Mouse (Mus musculus): ENCODE results near the gene Nupr1l. TPM values are rescaled to one million over a fixed set of nuclear protein-coding genes. Genes with fewer than 3 reads are reported as not detected.
A peak's percentile ranks its signal among the peaks of the same experiment; 100 is the strongest.
"Not testable (repeated sequence)": the region's sequence is repeated elsewhere in the genome, so short reads cannot be mapped to it uniquely, and the experiment has no call there.

Gene Nupr1l
- polyA plus RNA-seq, 1 experiment from 2014 or later = 0.41 TPM

- no peak overlapping the region for H3K4me3 ChIP-seq (ENCODE audit: low read depth, low read length)
- ATAC-seq (ENCODE audit: low read depth) = no peak
- no peaks in the 10 kb centered on the region for H3K9me3 ChIP-seq (replicated peaks; ENCODE audit: control insufficient read depth, low read length)
- H3K27ac ChIP-seq (ENCODE audit: low read length) = no peak overlapping the region
- WGBS (ENCODE audit: insufficient replicate concordance) = 57% methylated on average over 9 of the region's 9 CpGs
- no peaks in the 10 kb centered on the region; the same call in 1 of the 2 replicates for H3K4me1 ChIP-seq (ENCODE audit: control insufficient read depth, low read depth, low read length)
- no peaks in the 10 kb centered on the region for H3K27me3 ChIP-seq (ENCODE audit: control insufficient read depth, insufficient read depth, low read depth, low read length)
- peaks cover 18% of the 10 kb centered on the region for H3K36me3 ChIP-seq (ENCODE audit: control insufficient read depth, insufficient read depth)
- H3K9ac ChIP-seq (ENCODE audit: low read depth, low read length) = no peak overlapping the region
- no peak overlapping the region for H3K4me2 ChIP-seq (ENCODE audit: low read depth, low read length)
Measured at GRCm38 (mm10) chr5:129877731-129878455, 30.4 kb upstream of the Nupr1l start.

- peak; percentile 72 for ATAC-seq (ENCODE audit: low read depth)
- no peak overlapping the region for H3K27ac ChIP-seq (ENCODE audit: low read length)
Measured at GRCm38 (mm10) chr5:129878946-129879345, 29.4 kb upstream of the Nupr1l start.

GRCm38 (mm10) chr5:129879888-129880287 is 28.5 kb upstream of the Nupr1l start:
- H3K4me2 ChIP-seq (ENCODE audit: low read depth, low read length) = no peak overlapping the region
- H3K36me3 ChIP-seq (ENCODE audit: control insufficient read depth, insufficient read depth) = peaks cover 32% of the 10 kb centered on the region
- H3K9ac ChIP-seq (ENCODE audit: low read depth, low read length) = no peak overlapping the region
- no peaks in the 10 kb centered on the region for H3K9me3 ChIP-seq (replicated peaks; ENCODE audit: control insufficient read depth, low read length)
- H3K27me3 ChIP-seq (ENCODE audit: control insufficient read depth, insufficient read depth, low read depth, low read length) = no peaks in the 10 kb centered on the region
- no peaks in the 10 kb centered on the region; the same call in 1 of the 2 replicates for H3K4me1 ChIP-seq (ENCODE audit: control insufficient read depth, low read depth, low read length)
- ATAC-seq (ENCODE audit: low read depth) = no peak
- no peak overlapping the region for H3K4me3 ChIP-seq (ENCODE audit: low read depth, low read length)
- WGBS (ENCODE audit: insufficient replicate concordance) = 61% methylated on average over 3 of the region's 3 CpGs
- H3K27ac ChIP-seq (ENCODE audit: low read length) = no peak overlapping the region

More at GRCm38 (mm10) chr5:129878946-129879345, 29.4 kb upstream of the Nupr1l start:
- Histone ChIP-seq H3K36me3 (ENCODE audit: control insufficient read depth, insufficient read depth) (peaks cover 25% of the 10 kb centered on the region), H3K4me2 (ENCODE audit: low read depth, low read length) (no peak overlapping the region), H3K27me3 (ENCODE audit: control insufficient read depth, insufficient read depth, low read depth, low read length) (no peaks in the 10 kb centered on the region), H3K4me3 (ENCODE audit: low read depth, low read length) (no peak overlapping the region), H3K9ac (ENCODE audit: low read depth, low read length) (no peak overlapping the region), H3K9me3 (replicated peaks; ENCODE audit: control insufficient read depth, low read length) (no peaks in the 10 kb centered on the region), H3K4me1 (ENCODE audit: control insufficient read depth, low read depth, low read length) (no peaks in the 10 kb centered on the region; the same call in 1 of the 2 replicates)
- WGBS (ENCODE audit: insufficient replicate concordance) = 49% methylated on average over 2 of the region's 2 CpGs

GRCm38 (mm10) chr5:129886271-129886670 is 22.1 kb upstream of the Nupr1l start:
- Histone ChIP-seq H3K4me1 (ENCODE audit: control insufficient read depth, low read depth, low read length) (peaks cover 17% of the 10 kb centered on the region), H3K9ac (ENCODE audit: low read depth, low read length) (peak overlapping the region; percentile 79), H3K4me3 (ENCODE audit: low read depth, low read length) (peak overlapping the region; percentile 72), H3K4me2 (ENCODE audit: low read depth, low read length) (peak overlapping the region; percentile 88), H3K27ac (ENCODE audit: low read length) (peak overlapping the region; percentile 94), H3K27me3 (ENCODE audit: control insufficient read depth, insufficient read depth, low read depth, low read length) (no peaks in the 10 kb centered on the region), H3K9me3 (replicated peaks; ENCODE audit: control insufficient read depth, low read length) (no peaks in the 10 kb centered on the region), H3K36me3 (ENCODE audit: control insufficient read depth, insufficient read depth) (peaks cover 22% of the 10 kb centered on the region)
- ATAC-seq (ENCODE audit: low read depth) = no peak
- 7% methylated on average over 10 of the region's 10 CpGs for WGBS (ENCODE audit: insufficient replicate concordance)

- peak; percentile 100 for ATAC-seq (ENCODE audit: low read depth)
- under 1% methylated on average over 46 of the region's 46 CpGs for WGBS (ENCODE audit: insufficient replicate concordance)
- Histone ChIP-seq H3K4me1 (ENCODE audit: control insufficient read depth, low read depth, low read length) (peaks cover 17% of the 10 kb centered on the region), H3K27me3 (ENCODE audit: control insufficient read depth, insufficient read depth, low read depth, low read length) (no peaks in the 10 kb centered on the region), H3K4me2 (ENCODE audit: low read depth, low read length) (peak within 1 kb of the TSS; percentile 88), H3K9me3 (replicated peaks; ENCODE audit: control insufficient read depth, low read length) (no peaks in the 10 kb centered on the region), H3K4me3 (ENCODE audit: low read depth, low read length) (peak within 1 kb of the TSS; percentile 72), H3K9ac (ENCODE audit: low read depth, low read length) (peak within 1 kb of the TSS; percentile 79), H3K36me3 (ENCODE audit: control insufficient read depth, insufficient read depth) (peaks cover 16% of the 10 kb centered on the region), H3K27ac (ENCODE audit: low read length) (peak within 1 kb of the TSS; percentile 94)
Measured at GRCm38 (mm10) chr5:129886911-129887636, 21.3 kb upstream of the Nupr1l start, which contains the start of gene Chchd2. TSS of gene Chchd2 (minus strand) at chr5:129887470.

DNA sequence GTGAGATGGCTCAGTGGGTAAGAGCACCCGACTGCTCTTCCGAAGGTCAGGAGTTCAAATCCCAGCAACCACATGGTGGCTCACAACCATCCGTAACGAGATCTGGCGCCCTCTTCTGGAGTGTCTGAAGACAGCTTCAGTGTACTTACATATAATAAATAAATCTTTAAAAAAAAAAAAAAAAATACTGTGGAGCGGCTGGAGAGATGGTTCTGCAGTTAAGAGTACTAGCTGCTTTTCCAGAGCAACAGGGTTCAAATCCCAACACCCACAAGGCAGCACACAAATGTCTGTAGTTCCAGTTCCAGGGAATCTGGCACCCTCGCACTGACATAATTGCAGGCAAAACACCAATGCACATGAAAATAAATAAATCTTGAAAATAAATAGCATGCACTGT is 17.9 kb upstream of the Nupr1l start:
- H3K27me3 ChIP-seq (ENCODE audit: control insufficient read depth, insufficient read depth, low read depth, low read length); H3K9me3 ChIP-seq (replicated peaks; ENCODE audit: control insufficient read depth, low read length); H3K27ac ChIP-seq (ENCODE audit: low read length); H3K4me3 ChIP-seq (ENCODE audit: low read depth, low read length); H3K4me2 ChIP-seq (ENCODE audit: low read depth, low read length); H3K36me3 ChIP-seq (ENCODE audit: control insufficient read depth, insufficient read depth); H3K9ac ChIP-seq (ENCODE audit: low read depth, low read length); ATAC-seq (ENCODE audit: low read depth): not testable (repeated sequence)
- 73% methylated on average over 4 of the region's 7 CpGs for WGBS (ENCODE audit: insufficient replicate concordance)
- peaks cover 18% of the 10 kb centered on the region for H3K4me1 ChIP-seq (ENCODE audit: control insufficient read depth, low read depth, low read length)

DNA sequence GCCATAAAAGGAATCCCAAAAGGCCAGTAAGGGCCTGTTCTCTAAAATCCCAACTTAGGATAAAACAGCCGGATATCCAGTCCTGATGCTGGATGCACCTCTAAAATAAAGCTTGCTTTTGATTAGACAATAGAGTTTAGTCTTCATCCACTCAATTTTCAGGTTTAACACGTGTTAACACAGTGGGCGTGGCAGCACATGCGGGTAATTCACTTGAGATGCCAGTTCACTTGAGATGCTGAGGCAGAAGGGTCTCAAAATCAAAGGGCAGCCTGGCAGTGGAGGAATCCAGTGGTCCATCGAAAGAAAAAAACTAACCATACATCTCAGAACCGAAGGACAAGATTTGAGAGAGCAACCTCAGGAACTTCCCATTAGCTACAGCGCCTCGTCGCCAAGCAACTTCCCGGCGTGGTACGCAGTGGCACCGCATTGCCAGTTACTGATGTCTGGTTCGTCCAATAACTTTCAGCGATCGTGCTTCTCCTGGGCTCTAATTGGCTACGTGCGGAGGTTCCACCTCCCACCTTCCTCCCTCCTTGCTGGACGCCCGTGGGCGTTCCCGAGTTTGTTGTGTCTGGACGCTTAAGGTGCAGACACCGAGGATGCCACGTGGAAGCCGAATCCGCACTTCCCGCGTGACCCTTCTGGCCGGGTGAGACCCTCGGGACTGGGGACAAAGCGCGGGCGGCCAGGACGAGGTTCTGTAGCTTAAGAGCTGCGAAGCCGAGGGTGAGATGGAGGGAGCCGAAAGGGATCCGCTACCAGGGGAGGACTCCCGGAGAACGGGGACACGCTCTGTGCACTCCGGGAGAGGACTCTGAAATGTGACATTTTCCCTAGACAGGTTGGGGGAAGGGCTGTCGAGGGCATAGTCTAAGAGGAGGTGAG is 12.9 kb upstream of the Nupr1l start, which contains the start of gene Zbed5:
Gene Zbed5, plus strand, starts transcription at position 526 of the 891 bp plus-strand sequence.
- Histone ChIP-seq H3K9ac (ENCODE audit: low read depth, low read length) (peak within 1 kb of the TSS; percentile 57), H3K4me3 (ENCODE audit: low read depth, low read length) (peak within 1 kb of the TSS; percentile 69), H3K36me3 (ENCODE audit: control insufficient read depth, insufficient read depth) (no peaks in the 10 kb centered on the region), H3K4me2 (ENCODE audit: low read depth, low read length) (peak within 1 kb of the TSS; percentile 93), H3K27ac (ENCODE audit: low read length) (no peak within 1 kb of the TSS), H3K27me3 (ENCODE audit: control insufficient read depth, insufficient read depth, low read depth, low read length) (no peaks in the 10 kb centered on the region), H3K4me1 (ENCODE audit: control insufficient read depth, low read depth, low read length) (peaks cover 11% of the 10 kb centered on the region), H3K9me3 (replicated peaks; ENCODE audit: control insufficient read depth, low read length) (no peaks in the 10 kb centered on the region)
- WGBS (ENCODE audit: insufficient replicate concordance) = 2% methylated on average over 44 of the region's 44 CpGs
- peak; percentile 100 for ATAC-seq (ENCODE audit: low read depth)

DNA sequence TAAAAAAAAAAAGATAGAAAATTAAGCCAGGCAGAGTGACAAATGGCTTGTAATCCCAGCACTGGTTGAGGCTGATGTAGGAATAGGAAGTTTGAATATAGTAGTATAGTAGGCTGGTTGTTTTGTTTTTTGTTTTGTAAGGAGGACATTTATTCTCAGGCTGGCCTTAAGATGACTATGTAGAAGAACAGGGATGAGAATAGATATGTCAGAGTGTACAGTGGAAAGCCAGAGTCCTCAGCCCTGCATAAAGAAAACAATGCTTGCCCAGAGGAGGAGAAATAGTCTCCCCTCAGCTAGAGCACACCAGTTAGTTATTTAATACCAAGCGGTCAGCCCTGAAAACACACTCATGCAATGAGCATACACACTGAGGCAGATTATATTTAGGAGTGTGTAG is 9.9 kb upstream of the Nupr1l start, which contains the start of gene Phkg1:
Gene Phkg1, minus strand, starts transcription at position 101 of the 400 bp plus-strand sequence.
- no peak for ATAC-seq (ENCODE audit: low read depth)
- H3K9me3 ChIP-seq (replicated peaks; ENCODE audit: control insufficient read depth, low read length) = no peaks in the 10 kb centered on the region

More for the DNA sequence above, 9.9 kb upstream of the Nupr1l start, which contains the start of gene Phkg1:
- no peak within 1 kb of the TSS for H3K27ac ChIP-seq (ENCODE audit: low read length)
- H3K36me3 ChIP-seq (ENCODE audit: control insufficient read depth, insufficient read depth) = no peaks in the 10 kb centered on the region
- H3K9ac ChIP-seq (ENCODE audit: low read depth, low read length) = no peak within 1 kb of the TSS
- no peak within 1 kb of the TSS for H3K4me3 ChIP-seq (ENCODE audit: low read depth, low read length)
- no peaks in the 10 kb centered on the region for H3K27me3 ChIP-seq (ENCODE audit: control insufficient read depth, insufficient read depth, low read depth, low read length)
- 85% methylated on average over 1 of the region's 1 CpGs for WGBS (ENCODE audit: insufficient replicate concordance)
- H3K4me1 ChIP-seq (ENCODE audit: control insufficient read depth, low read depth, low read length) = peaks cover 11% of the 10 kb centered on the region
- H3K4me2 ChIP-seq (ENCODE audit: low read depth, low read length) = no peak within 1 kb of the TSS

Measured in liver, embryonic 16.5 days (tissue).